Mouse (Mus musculus) hematopoietic stem cell, adult 5-6 weeks (primary cell): ENCODE measurements at regions not wholly inside any gene's neighbourhood (a gene's known extent, or its start where the extent isn't known, plus 50 kb on each side); places are given as distances from the start of the nearest gene placed in this dataset.

ENCODE experiments used
- ATAC-seq, 2 experiments: fragments of 125-278 bp in 1 of 2; replicated peaks in 1 of 2; 2 replicates each; pipeline ENCODE4 v1.8.0; 2016 to 2017; ENCODE audit warnings: inconsistent platforms in 2 of 2, mild to moderate bottlenecking in 2 of 2, moderate number of reproducible peaks in 2 of 2, low read depth in 1 of 2, moderate TSS enrichment in 1 of 2; ENCODE audit not compliant: low FRiP score in 2 of 2, poor library complexity in 2 of 2, severe bottlenecking in 2 of 2, insufficient read depth in 1 of 2, low TSS enrichment in 1 of 2

- ATAC-seq: no peak
These were observed 574.5 kb upstream of the Fam160b2 start for GRCm38 (mm10) chr14:71174175-71174574.

DNA sequence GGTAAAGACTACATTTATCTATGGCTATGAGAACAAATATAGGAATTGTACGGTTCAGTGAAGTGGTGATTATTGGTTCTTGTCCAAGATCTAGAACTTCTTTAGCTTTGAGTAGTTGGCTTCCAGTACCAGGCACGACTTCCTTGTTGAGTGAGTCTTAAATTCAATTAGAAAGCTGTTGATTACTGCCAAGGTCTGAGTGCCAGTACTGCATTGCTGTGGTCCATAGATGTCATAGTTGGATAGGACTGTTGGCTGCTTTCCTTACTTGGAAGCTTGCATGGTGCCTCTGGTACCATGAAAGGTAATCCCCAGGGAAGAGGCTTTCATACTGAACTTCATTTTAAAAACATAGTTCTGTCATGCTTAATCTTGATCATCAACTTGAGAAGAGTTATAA is 559.9 kb upstream of the Fam160b2 start:
- no peak for ATAC-seq

DNA sequence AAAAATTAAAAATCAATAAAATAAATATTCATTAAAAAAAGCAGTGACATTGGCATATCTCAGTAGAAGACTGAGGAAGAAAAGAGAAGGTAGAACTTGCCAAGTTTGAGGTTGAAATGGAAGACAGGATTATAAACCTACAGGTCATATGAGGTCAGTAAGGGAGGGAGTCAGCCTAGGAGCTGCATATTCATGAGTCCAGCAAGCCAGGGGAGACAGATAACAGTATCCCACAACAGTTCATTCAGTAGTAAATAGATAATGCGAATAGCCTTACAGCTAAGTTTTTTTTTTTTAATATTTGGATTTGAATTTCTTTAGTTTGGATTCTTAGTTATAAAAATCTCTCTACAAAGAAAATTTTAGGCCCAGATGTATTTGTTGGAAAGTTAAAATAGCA is 542.8 kb upstream of the Fam160b2 start:
- no peak for ATAC-seq

GRCm38 (mm10) chr14:71129771-71130211 is 530.2 kb upstream of the Fam160b2 start:
- no peak for ATAC-seq

DNA sequence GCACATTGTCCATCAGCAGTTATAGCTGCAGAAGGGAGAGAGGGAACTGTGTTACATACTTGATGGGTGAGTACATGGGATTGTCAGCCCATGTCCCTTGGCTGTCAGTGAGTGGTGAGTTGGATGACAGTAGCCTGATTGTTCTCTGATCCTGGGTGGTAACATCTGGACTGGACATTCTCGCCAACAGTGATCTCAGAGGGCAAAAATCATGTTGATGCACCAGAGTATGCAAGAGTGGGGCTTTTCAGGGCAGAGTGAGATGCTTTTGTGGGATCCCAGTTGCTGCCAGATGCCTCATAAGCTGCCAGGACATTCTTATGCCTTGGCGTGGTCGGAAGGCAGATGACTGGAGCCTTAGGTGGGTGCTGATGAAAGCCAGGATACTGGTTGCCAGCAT is 528.9 kb upstream of the Fam160b2 start:
- ATAC-seq: no peak

GRCm38 (mm10) chr14:71118681-71119080 is 519.0 kb upstream of the Fam160b2 start:
- no peak for ATAC-seq

DNA sequence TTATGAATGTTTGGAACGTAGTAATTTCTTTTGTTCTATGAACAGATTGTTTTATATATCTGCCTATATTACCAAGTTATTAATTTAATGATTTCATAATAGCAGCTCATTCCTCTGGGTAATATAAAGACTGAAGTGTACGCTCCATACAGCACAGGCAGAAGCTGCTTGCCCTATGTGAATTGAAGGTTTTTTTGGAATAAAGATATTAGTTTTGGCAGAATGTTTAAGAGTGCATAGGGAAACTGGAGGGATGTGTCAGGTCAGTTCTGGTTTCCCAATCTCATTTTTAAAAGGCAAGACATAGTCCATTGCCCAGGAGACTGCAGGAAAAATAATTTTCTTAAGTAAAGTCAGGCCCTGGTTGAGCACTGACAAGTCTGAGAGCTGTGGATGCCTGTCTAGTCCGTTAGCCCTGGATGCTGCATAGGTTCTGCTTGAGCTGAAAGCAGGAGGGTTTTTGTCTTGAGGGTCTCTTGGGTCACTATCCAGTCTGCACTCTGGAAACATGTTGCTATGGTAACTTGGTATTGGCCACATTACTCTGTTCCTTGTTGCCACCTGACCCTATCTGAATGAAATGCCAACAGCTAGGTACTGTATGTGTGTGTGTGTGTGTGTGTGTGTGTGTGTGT is 516.3 kb upstream of the Fam160b2 start:
- ATAC-seq: no peak

- no peak for ATAC-seq
These were observed 515.6 kb upstream of the Fam160b2 start for GRCm38 (mm10) chr14:71115095-71115797.

DNA sequence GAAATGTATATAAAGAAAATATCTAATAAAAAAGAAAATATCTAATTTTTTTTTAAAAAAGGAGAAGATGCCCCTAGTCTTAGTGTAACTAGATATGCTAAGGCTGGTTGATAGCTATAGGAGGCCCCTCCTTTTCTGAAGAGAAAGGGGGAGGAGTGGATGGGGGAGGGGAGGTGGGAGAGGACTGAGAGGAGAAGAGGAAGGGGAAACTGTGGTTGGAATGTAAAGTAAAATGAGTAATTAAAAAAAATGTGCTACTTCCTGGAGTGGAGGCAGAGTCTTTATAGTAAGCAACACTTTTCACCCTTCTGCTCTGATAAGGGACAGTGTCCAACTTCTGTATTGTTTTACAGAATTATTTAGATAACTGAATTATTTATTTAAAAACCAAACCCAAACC is 513.6 kb upstream of the Fam160b2 start:
- ATAC-seq: peak in 1 of 2 experiments; percentile 17; a peak in 1 of 4 replicates

- ATAC-seq: no peak
These were observed 505.0 kb upstream of the Fam160b2 start for GRCm38 (mm10) chr14:71104617-71105016.

- ATAC-seq: no peak
These were observed 504.3 kb upstream of the Fam160b2 start for GRCm38 (mm10) chr14:71103955-71104354.

GRCm38 (mm10) chr14:71095661-71096422 is 496.2 kb upstream of the Fam160b2 start:
- ATAC-seq: no peak

- ATAC-seq: no peak
These were observed 493.1 kb upstream of the Fam160b2 start for GRCm38 (mm10) chr14:71092626-71093326.

- ATAC-seq: no peak
These were observed 486.1 kb upstream of the Fam160b2 start for GRCm38 (mm10) chr14:71085721-71086120.

DNA sequence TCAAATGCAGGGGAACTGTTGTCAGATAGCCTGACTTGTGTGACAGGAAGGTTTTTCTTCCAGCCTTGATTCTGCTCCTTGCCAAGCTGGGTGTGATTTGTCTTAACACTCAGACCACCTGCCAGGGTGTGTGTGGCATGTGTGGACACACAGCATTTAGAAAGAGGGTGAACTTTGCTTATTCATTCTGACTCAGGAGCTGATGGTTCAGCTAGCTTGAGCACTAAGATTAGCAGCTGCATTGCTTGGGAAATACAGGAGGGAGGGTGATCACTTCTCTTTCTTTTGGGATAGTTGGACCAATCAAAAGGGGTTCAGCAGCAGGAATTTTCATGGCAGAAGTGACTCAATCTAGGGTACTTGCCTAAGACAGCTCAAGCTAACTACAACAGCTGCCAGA is 482.7 kb upstream of the Fam160b2 start:
- ATAC-seq: no peak

GRCm38 (mm10) chr14:71075671-71076070 is 476.0 kb upstream of the Fam160b2 start:
- no peak for ATAC-seq

DNA sequence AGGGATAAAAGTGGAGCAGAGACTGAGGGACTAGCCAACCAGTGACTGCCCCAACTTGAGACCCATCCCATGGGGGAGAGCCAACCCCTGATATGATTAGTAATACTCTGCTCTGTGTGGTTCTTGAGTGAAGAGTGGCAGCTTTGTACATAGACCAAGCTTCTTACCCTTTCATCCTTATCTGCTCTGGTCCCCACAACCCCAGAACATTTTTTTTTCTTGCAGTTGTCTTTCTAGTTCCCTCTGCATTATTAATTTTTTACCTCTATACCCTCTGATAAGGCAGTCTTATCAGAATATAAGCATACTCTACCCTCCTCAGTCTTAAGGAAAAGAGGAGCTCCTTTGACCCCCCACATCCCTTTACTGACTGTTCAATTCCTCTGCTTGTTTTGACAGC is 474.4 kb upstream of the Fam160b2 start:
- no peak for ATAC-seq

DNA sequence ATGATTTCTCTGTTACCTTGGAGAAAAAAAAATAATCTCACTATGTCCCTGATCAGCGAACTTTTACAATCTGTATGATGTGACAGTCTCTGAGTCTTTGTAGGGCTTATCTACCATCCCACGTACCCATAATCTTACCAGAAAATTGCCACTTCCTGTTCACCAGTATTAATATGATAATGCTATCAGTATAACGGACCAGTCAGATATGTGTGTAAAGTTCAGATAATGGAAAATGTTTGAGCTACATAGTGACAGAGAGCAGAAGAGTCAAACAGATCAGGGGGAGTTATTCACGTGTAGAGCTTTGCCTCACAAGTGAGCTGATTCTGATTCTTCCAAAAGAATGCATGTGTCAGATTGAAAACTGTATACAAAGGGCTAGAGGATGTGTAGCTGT is 466.0 kb upstream of the Fam160b2 start:
- ATAC-seq: 0 out of 4 replicates have a peak, but pooled peaks of 1 of the 2 experiments have one; percentile 22
